Mouse (Mus musculus) stomach, adult 2 months (tissue): ENCODE results near the gene Cyp2b9. TPM values are rescaled to one million over a fixed set of nuclear protein-coding genes. Genes with fewer than 3 reads are reported as not detected.

Experiments used
- polyA plus RNA-seq: library from polyadenylated mRNA; depleted of rRNA; stranded (reverse); fragments of >200 nt; gene quantifications from 2 replicates; pipeline ENCODE4 v1.2.3, GENCODE M21; 2012; rRNA removed

The Cyp2b9 gene
- polyA plus RNA-seq: not detected in 2 replicates

DNA sequence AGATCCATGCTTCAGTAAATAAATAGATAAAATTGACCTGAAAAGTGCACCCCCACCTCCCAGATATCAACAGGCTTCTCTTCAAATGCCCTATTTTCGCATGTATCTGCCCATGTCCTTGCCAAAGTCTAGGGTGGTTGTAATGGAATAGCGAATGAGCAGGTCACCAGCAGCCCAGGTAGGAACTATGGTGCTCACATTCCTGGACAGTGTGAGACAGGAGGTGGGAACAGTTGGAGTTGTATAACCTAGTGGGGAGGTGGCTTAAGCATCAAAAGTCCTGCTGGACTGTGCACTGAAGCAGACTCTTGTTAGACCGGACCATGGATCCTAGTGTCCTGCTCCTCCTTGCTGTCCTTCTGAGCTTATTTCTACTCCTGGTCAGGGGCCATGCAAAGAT, at the start of gene Cyp2b9:
Cyp2b9 (plus strand) TSS at position 301 of the 400 bp plus-strand sequence.

DNA sequence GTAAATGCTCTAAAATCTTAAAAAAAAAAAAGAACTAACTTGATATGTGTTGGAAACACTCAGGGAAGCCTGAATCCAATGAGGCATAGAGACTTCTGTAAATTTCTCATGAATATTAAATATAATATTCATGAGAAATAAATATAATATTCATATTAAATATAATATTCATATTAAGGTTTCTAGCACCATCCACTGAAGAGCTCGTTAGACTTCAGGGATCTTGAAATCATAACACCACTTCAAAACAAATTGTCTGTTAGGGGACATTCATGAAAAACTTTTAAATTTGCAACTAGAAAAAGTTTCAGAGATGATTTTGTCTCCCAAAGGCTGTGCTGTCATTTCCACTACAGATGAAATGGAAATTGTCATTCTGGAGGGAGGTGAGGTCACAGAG, 86.8 kb downstream of the Cyp2b9 start, which contains the start of gene Vmn1r184:
Vmn1r184 (plus strand) TSS at position 301 of the 400 bp plus-strand sequence.

Other genes starting within 250 kb of the Cyp2b9 start
- not detected in 2 replicates for gene Cyp2b13, start 111.9 kb upstream of the Cyp2b9 start, polyA plus RNA-seq
- gene Vmn1r184, start 86.9 kb downstream of the Cyp2b9 start, polyA plus RNA-seq: not detected in 2 replicates
- gene Cyp2a4, start 133.8 kb downstream of the Cyp2b9 start, polyA plus RNA-seq: not detected in 2 replicates
- not detected in 2 replicates for gene Nlrp9c, start 230.3 kb downstream of the Cyp2b9 start, polyA plus RNA-seq